ENCODE assay signal across 23 mouse cellular contexts in genomic region chrX:48096580-48096979, GRCm38 (mm10).
"Had no signal": no experiment of that assay in that cellular context is flagged by ENCODE, and none has a peak within 500 bp of the region (broad histone marks: within the 10 kb centered on the region; RNA-seq: fewer than 3 reads in every experiment).

No protein-coding gene starts in this region.

- H3K4me3 ChIP-seq: heart, embryonic 10.5 days; heart, embryonic 12.5 days; hindbrain, embryonic 10.5 days; hindbrain, embryonic 12.5 days; layer of hippocampus, adult 2 months; left cerebral cortex, adult 2 months; limb, embryonic 10.5 days; limb, embryonic 12.5 days had no signal

- ATAC-seq: hindbrain, embryonic 16.5 days; intestine, embryonic 16.5 days had no signal

- H3K36me3 ChIP-seq: heart, embryonic 10.5 days; heart, embryonic 12.5 days; hindbrain, embryonic 10.5 days; hindbrain, embryonic 12.5 days; limb, embryonic 10.5 days; limb, embryonic 12.5 days had no signal

- H3K27ac ChIP-seq: heart, embryonic 10.5 days; hindbrain, embryonic 10.5 days; hindbrain, embryonic 12.5 days; hindbrain, embryonic 14.5 days; layer of hippocampus, adult 2 months; left cerebral cortex, adult 2 months; limb, embryonic 10.5 days; limb, embryonic 12.5 days had no signal

- H3K27me3 ChIP-seq: hindbrain, embryonic 12.5 days had no signal

- H3K4me1 ChIP-seq: heart, embryonic 10.5 days; hindbrain, embryonic 12.5 days; limb, embryonic 10.5 days; limb, embryonic 12.5 days had no signal

- DNase-seq: gastrocnemius, postnatal 14 days; gastrocnemius, postnatal 36 days; heart, adult 18-20 months; heart, postnatal 10 days; heart, postnatal 4 days; kidney, adult 11 months; kidney, adult 2 months; kidney, adult 9 months; kidney, postnatal 10 days; kidney, postnatal 25 days; kidney, postnatal 4 days; liver had no signal
